Mouse (Mus musculus) G1E (cell line): ENCODE results near the gene Cilp. TPM values are rescaled to one million over a fixed set of nuclear protein-coding genes. Genes with fewer than 3 reads are reported as not detected.

ENCODE experiments used
- ATAC-seq: 2 replicates; pipeline ENCODE4 v1.8.0; 2016; ENCODE audit warnings: mild to moderate bottlenecking; ENCODE audit not compliant: insufficient number of reproducible peaks, poor library complexity, low FRiP score, severe bottlenecking; ENCODE audit errors: extremely low read depth
- DNase-seq: peaks from one replicate; pipeline ENCODE4 v3.0.0; 2012; ENCODE audit warnings: low spot score
- H3K27me3 ChIP-seq: 2 replicates; pipeline ENCODE4 v1.6.1; 2012; ENCODE audit warnings: mild to moderate bottlenecking, low read length, inconsistent platforms; ENCODE audit not compliant: insufficient read depth
- H3K36me3 ChIP-seq: replicated peaks from 2 replicates; pipeline ENCODE3; 2012; ENCODE audit warnings: mild to moderate bottlenecking, inconsistent platforms
- H3K4me1 ChIP-seq: 2 replicates; pipeline ENCODE4 v1.6.1; 2012; ENCODE audit warnings: low read depth, low read length, inconsistent platforms, mixed read lengths; ENCODE audit not compliant: insufficient read depth
- H3K4me3 ChIP-seq: 2 replicates; pipeline ENCODE4 v1.5.1; 2012; ENCODE audit warnings: low read depth, mild to moderate bottlenecking, inconsistent platforms, low read length, moderate library complexity, mixed read lengths
- H3K9me3 ChIP-seq: replicated peaks from 2 replicates; pipeline ENCODE4 v1.6.1; 2012; ENCODE audit warnings: inconsistent platforms
- CTCF ChIP-seq: IDR thresholded peaks from 2 replicates; pipeline ENCODE4 v1.5.1; 2012; ENCODE audit warnings: low read depth, low read length, inconsistent platforms, mixed read lengths
- GATA1 ChIP-seq: IDR thresholded peaks from 2 replicates; pipeline ENCODE4 v1.6.1; 2012; ENCODE audit warnings: borderline replicate concordance, low read length, inconsistent platforms, mixed read lengths
- GATA2 ChIP-seq: IDR thresholded peaks from 2 replicates; pipeline ENCODE4 v1.6.1; 2012; ENCODE audit warnings: low read depth, low read length, inconsistent platforms, borderline replicate concordance
- POLR2AphosphoS5 ChIP-seq: IDR thresholded peaks from 2 replicates; pipeline ENCODE4 v1.6.1; 2012; ENCODE audit warnings: low read depth, low read length, inconsistent platforms; ENCODE audit not compliant: insufficient replicate concordance
- TAL1 ChIP-seq: conservative IDR thresholded peaks from 2 replicates; pipeline ENCODE4 v1.6.1; 2012; ENCODE audit warnings: low read depth, low read length, inconsistent platforms, mixed read lengths
- polyA plus RNA-seq: library from polyadenylated mRNA; stranded (reverse); fragments of >175 nt; gene quantifications from 2 replicates; pipeline ENCODE4 v1.2.3, GENCODE M21; 2012
- total RNA-seq, 2 experiments: library from RNA; stranded (forward) in 1 of 2; stranded (reverse) in 1 of 2; fragments of 200-1000 nt in 1 of 2; fragments of >200 nt in 1 of 2; fragmentation: Nextera tagmentation in 1 of 2; gene quantifications; 2 replicates each; pipeline ENCODE4 v1.2.3; 2014 to 2017

The Cilp gene
- total and polyA plus RNA-seq, 3 experiments, result under 0.01 TPM; not detected in 2

DNA sequence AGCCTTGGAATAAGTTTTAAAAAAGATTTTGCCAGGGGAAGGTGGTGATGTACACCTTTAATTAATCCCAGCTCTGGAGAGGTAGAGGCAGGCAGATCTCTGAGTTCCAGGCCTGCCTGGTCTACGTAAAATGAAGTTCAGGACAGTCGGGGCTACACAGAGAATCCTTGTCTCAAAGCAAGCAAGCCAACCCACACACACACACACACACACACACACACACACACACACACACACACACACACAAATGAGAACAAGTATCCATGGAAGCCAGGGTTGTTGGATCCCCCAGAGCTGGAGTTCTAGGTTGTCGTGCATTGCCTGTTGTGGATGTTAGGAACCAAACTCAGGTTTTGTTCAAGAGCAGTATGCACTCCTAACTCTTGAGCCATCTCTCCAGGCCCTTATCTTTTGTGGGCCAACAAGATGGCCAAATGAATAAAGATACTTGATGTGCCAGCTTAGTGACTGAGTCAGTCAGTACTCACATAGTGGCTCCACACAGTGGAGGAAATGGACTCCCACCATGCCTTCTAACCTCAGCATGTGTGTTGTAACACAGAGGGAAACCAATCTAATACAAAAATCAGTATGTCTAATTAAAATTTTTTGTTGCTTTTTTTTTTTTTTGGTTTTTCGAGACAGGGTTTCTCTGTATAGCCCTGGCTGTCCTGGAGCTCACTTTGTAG is 47.8 kb downstream of the Cilp start:
- Histone ChIP-seq H3K9me3 (no peaks in the 10 kb centered on the region), H3K27me3 (no peaks in the 10 kb centered on the region), H3K4me3 (no peak overlapping the region), H3K4me1 (no peaks in the 10 kb centered on the region), H3K36me3 (peaks cover 72% of the 10 kb centered on the region)
- no peak for ATAC-seq
- DNase-seq, result no peak
- TF ChIP-seq GATA2 (no peak), GATA1 (no peak), POLR2AphosphoS5 (no peak)

- TF ChIP-seq POLR2AphosphoS5 (no peak), GATA2 (no peak), CTCF (no peak), GATA1 (no peak), TAL1 (no peak)
- H3K9me3 ChIP-seq, result no peaks in the 10 kb centered on the region
- no peaks in the 10 kb centered on the region for H3K27me3 ChIP-seq
- H3K4me1 ChIP-seq, result no peaks in the 10 kb centered on the region
- no peak for DNase-seq
- no peak overlapping the region for H3K4me3 ChIP-seq
- ATAC-seq, result no peak
- H3K36me3 ChIP-seq, result peaks cover 71% of the 10 kb centered on the region
Measured at GRCm38 (mm10) chr9:65313846-65314245, 48.9 kb downstream of the Cilp start.

DNA sequence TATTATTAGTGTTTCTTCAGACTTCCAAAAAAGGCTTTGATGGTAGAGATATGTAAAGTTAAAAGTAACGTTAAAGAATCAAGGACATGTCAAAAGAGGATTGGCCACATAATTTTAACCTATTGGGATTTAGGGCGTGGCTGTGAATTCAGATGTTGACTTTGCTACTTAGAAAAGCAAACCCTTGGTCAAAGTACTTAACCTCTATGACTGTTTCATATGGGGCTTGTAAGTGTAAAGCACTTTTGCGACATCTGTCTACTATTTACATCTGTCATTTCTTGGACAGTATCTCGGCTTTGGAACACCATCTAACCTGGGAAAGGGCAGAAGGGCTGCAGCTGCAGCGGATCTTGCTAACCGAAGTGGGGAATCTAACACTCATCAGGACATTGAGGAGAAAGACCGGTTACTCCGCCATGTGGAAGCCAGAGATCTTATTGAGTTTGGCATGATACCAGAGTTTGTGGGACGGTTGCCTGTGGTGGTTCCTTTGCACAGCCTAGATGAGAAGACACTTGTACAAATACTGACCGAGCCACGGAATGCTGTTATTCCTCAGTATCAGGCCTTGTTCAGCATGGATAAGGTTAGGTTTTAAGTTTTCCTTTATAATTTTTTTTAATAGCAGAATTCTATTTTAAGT is 57.4 kb downstream of the Cilp start:
- ATAC-seq, result no peak
- H3K36me3 ChIP-seq, result peaks cover 79% of the 10 kb centered on the region
- no peak for DNase-seq
- TF ChIP-seq CTCF, result no peak
- no peak for TF ChIP-seq POLR2AphosphoS5
- no peak for TF ChIP-seq GATA1
- TF ChIP-seq TAL1, result no peak
- no peak for TF ChIP-seq GATA2
- H3K27me3 ChIP-seq, result no peaks in the 10 kb centered on the region
- no peaks in the 10 kb centered on the region for H3K4me1 ChIP-seq
- H3K4me3 ChIP-seq, result no peak overlapping the region
- no peaks in the 10 kb centered on the region for H3K9me3 ChIP-seq

- Histone ChIP-seq H3K9me3 (no peaks in the 10 kb centered on the region), H3K4me3 (no peak overlapping the region), H3K36me3 (peaks cover 76% of the 10 kb centered on the region), H3K4me1 (no peaks in the 10 kb centered on the region), H3K27me3 (no peaks in the 10 kb centered on the region)
- TF ChIP-seq CTCF (no peak), TAL1 (no peak), GATA2 (no peak), GATA1 (no peak), POLR2AphosphoS5 (no peak)
- ATAC-seq (no peak), DNase-seq (no peak)
Measured at GRCm38 (mm10) chr9:65325971-65326370, 61.0 kb downstream of the Cilp start.

- TF ChIP-seq TAL1 (no peak), GATA2 (no peak), POLR2AphosphoS5 (no peak), CTCF (no peak), GATA1 (no peak)
- ATAC-seq, result no peak
- Histone ChIP-seq H3K27me3 (no peaks in the 10 kb centered on the region), H3K9me3 (no peaks in the 10 kb centered on the region), H3K4me3 (no peak overlapping the region), H3K4me1 (no peaks in the 10 kb centered on the region), H3K36me3 (peaks cover 76% of the 10 kb centered on the region)
- DNase-seq, result no peak
Measured at GRCm38 (mm10) chr9:65327371-65327770, 62.4 kb downstream of the Cilp start.

Other genes with a start within 250 kb of the Cilp start
- 22.0 and 22.3 TPM in 2 replicates for gene Hacd3, start 243.5 kb upstream of the Cilp start, total RNA-seq (2014; fragmentation: Nextera tagmentation)
- gene Hacd3, start 243.5 kb upstream of the Cilp start, total RNA-seq (2017), result 48.1 and 49.0 TPM in 2 replicates
- gene Hacd3, start 243.5 kb upstream of the Cilp start, polyA plus RNA-seq, result 3.0 and 3.3 TPM in 2 replicates
- gene Dpp8, start 232.8 kb upstream of the Cilp start, total RNA-seq (2014; fragmentation: Nextera tagmentation), result 137 and 145 TPM in 2 replicates
- 125 and 133 TPM in 2 replicates for gene Dpp8, start 232.8 kb upstream of the Cilp start, total RNA-seq (2017)
- 11.6 and 13.6 TPM in 2 replicates for gene Dpp8, start 232.8 kb upstream of the Cilp start, polyA plus RNA-seq
- not detected in 2 replicates for gene Igdcc4, start 163.7 kb upstream of the Cilp start, total RNA-seq (2014; fragmentation: Nextera tagmentation)
- gene Igdcc4, start 163.7 kb upstream of the Cilp start, total RNA-seq (2017), result 0.17 and 0.22 TPM in 2 replicates
- not detected in 2 replicates for gene Igdcc4, start 163.7 kb upstream of the Cilp start, polyA plus RNA-seq
- gene Igdcc3, start 124.0 kb upstream of the Cilp start, total RNA-seq (2014; fragmentation: Nextera tagmentation), result not detected in 2 replicates
- gene Igdcc3, start 124.0 kb upstream of the Cilp start, total RNA-seq (2017), result 0.49 TPM in 1 of 2 replicates, not detected in the other
- not detected in 2 replicates for gene Igdcc3, start 124.0 kb upstream of the Cilp start, polyA plus RNA-seq
- gene Parp16, start 69.8 kb upstream of the Cilp start, total RNA-seq (2014; fragmentation: Nextera tagmentation), result 14.8 and 19.5 TPM in 2 replicates
- gene Parp16, start 69.8 kb upstream of the Cilp start, total RNA-seq (2017), result 7.7 and 7.8 TPM in 2 replicates
- gene Parp16, start 69.8 kb upstream of the Cilp start, polyA plus RNA-seq, result 15.9 and 19.4 TPM in 2 replicates
- gene Clpx, start 29.1 kb downstream of the Cilp start, total RNA-seq (2014; fragmentation: Nextera tagmentation), result 34.1 and 41.9 TPM in 2 replicates
- 59.5 and 64.9 TPM in 2 replicates for gene Clpx, start 29.1 kb downstream of the Cilp start, total RNA-seq (2017)
- 12.7 and 14.0 TPM in 2 replicates for gene Clpx, start 29.1 kb downstream of the Cilp start, polyA plus RNA-seq
- 8.0 and 10.2 TPM in 2 replicates for gene Pdcd7, start 80.9 kb downstream of the Cilp start, total RNA-seq (2014; fragmentation: Nextera tagmentation)
- 18.8 and 22.7 TPM in 2 replicates for gene Pdcd7, start 80.9 kb downstream of the Cilp start, total RNA-seq (2017)
- 29.9 and 42.8 TPM in 2 replicates for gene Pdcd7, start 80.9 kb downstream of the Cilp start, polyA plus RNA-seq
- 1.7 TPM in 1 of 2 replicates, not detected in the other for gene Ubap1l, start 95.9 kb downstream of the Cilp start, total RNA-seq (2014; fragmentation: Nextera tagmentation)
- 0.55 TPM in 1 of 2 replicates, not detected in the other for gene Ubap1l, start 95.9 kb downstream of the Cilp start, total RNA-seq (2017)
- 0.06 and 0.10 TPM in 2 replicates for gene Ubap1l, start 95.9 kb downstream of the Cilp start, polyA plus RNA-seq
- gene Kbtbd13, start 126.5 kb downstream of the Cilp start, total RNA-seq (2014; fragmentation: Nextera tagmentation), result not detected in 2 replicates
- gene Kbtbd13, start 126.5 kb downstream of the Cilp start, total RNA-seq (2017), result not detected in 2 replicates
- gene Kbtbd13, start 126.5 kb downstream of the Cilp start, polyA plus RNA-seq, result not detected in 2 replicates
- not detected in 2 replicates for gene Rasl12, start 133.3 kb downstream of the Cilp start, total RNA-seq (2014; fragmentation: Nextera tagmentation)
- 0.16 and 0.23 TPM in 2 replicates for gene Rasl12, start 133.3 kb downstream of the Cilp start, total RNA-seq (2017)
- gene Rasl12, start 133.3 kb downstream of the Cilp start, polyA plus RNA-seq, result not detected in 2 replicates
- not detected in 2 replicates for gene Slc51b, start 157.8 kb downstream of the Cilp start, total RNA-seq (2014; fragmentation: Nextera tagmentation)
- gene Slc51b, start 157.8 kb downstream of the Cilp start, total RNA-seq (2017), result not detected in 2 replicates
- not detected in 2 replicates for gene Slc51b, start 157.8 kb downstream of the Cilp start, polyA plus RNA-seq
- 26.2 and 27.9 TPM in 2 replicates for gene Mtfmt, start 170.6 kb downstream of the Cilp start, total RNA-seq (2014; fragmentation: Nextera tagmentation)
- 15.3 and 16.0 TPM in 2 replicates for gene Mtfmt, start 170.6 kb downstream of the Cilp start, total RNA-seq (2017)
- gene Mtfmt, start 170.6 kb downstream of the Cilp start, polyA plus RNA-seq, result 8.3 and 9.0 TPM in 2 replicates
- gene Spg21, start 195.8 kb downstream of the Cilp start, total RNA-seq (2014; fragmentation: Nextera tagmentation), result 26.4 and 40.2 TPM in 2 replicates
- gene Spg21, start 195.8 kb downstream of the Cilp start, total RNA-seq (2017), result 71.6 TPM in 2 replicates
- 19.7 and 24.0 TPM in 2 replicates for gene Spg21, start 195.8 kb downstream of the Cilp start, polyA plus RNA-seq